Mouse (Mus musculus) urinary bladder, adult 18-20 months (tissue): ENCODE measurements around the gene Sh3bp4.
A peak's percentile ranks its signal among the peaks of the same experiment; 100 is the strongest.

Experiments
- DNase-seq, 2 experiments: peaks; one replicate each; pipeline ENCODE4 v3.0.0; 2022; ENCODE audit warnings: low spot score in 2 of 2, mixed read lengths in 2 of 2

Gene Sh3bp4

GRCm38 (mm10) chr1:89127163-89127562 lies 56.9 kb downstream of the Sh3bp4 start:
- DNase-seq, result no peak

- no peak for DNase-seq
These were observed 60.2 kb downstream of the Sh3bp4 start for GRCm38 (mm10) chr1:89130429-89130828.

GRCm38 (mm10) chr1:89131018-89131540 lies 60.9 kb downstream of the Sh3bp4 start:
- DNase-seq, result no peak

GRCm38 (mm10) chr1:89131707-89132106 lies 61.5 kb downstream of the Sh3bp4 start:
- DNase-seq, result peak in 1 of 2 experiments; percentile 60

GRCm38 (mm10) chr1:89133266-89133665 lies 63.1 kb downstream of the Sh3bp4 start:
- no peak for DNase-seq

GRCm38 (mm10) chr1:89133717-89134116 lies 63.5 kb downstream of the Sh3bp4 start:
- DNase-seq, result no peak

GRCm38 (mm10) chr1:89136089-89136811 lies 66.0 kb downstream of the Sh3bp4 start:
- no peak for DNase-seq

GRCm38 (mm10) chr1:89137086-89137816 lies 67.0 kb downstream of the Sh3bp4 start:
- DNase-seq, result no peak

- no peak for DNase-seq
These were observed 68.1 kb downstream of the Sh3bp4 start for GRCm38 (mm10) chr1:89138316-89138715.

GRCm38 (mm10) chr1:89140113-89140512 lies 69.9 kb downstream of the Sh3bp4 start:
- no peak for DNase-seq

GRCm38 (mm10) chr1:89151071-89151470 lies 80.9 kb downstream of the Sh3bp4 start:
- DNase-seq, result no peak

- no peak for DNase-seq
These were observed 82.4 kb downstream of the Sh3bp4 start for GRCm38 (mm10) chr1:89152576-89152975.

GRCm38 (mm10) chr1:89153203-89153602 lies 83.0 kb downstream of the Sh3bp4 start:
- DNase-seq, result no peak

- DNase-seq, result no peak
These were observed 93.3 kb downstream of the Sh3bp4 start for GRCm38 (mm10) chr1:89163483-89163882.

- no peak for DNase-seq
These were observed 94.1 kb downstream of the Sh3bp4 start for GRCm38 (mm10) chr1:89164281-89164680.

- DNase-seq, result no peak
These were observed 94.5 kb downstream of the Sh3bp4 start for GRCm38 (mm10) chr1:89164685-89165084.

- no peak for DNase-seq
These were observed 96.6 kb downstream of the Sh3bp4 start for GRCm38 (mm10) chr1:89166814-89167249.

- no peak for DNase-seq
These were observed 101.1 kb downstream of the Sh3bp4 start for GRCm38 (mm10) chr1:89171275-89171767.

- DNase-seq, result no peak
These were observed 104.4 kb downstream of the Sh3bp4 start for GRCm38 (mm10) chr1:89174621-89175020.

- DNase-seq, result peak in 1 of 2 experiments; percentile 18
These were observed 105.1 kb downstream of the Sh3bp4 start for GRCm38 (mm10) chr1:89175355-89175754.

GRCm38 (mm10) chr1:89183261-89183831 lies 113.1 kb downstream of the Sh3bp4 start:
- peak in 1 of 2 experiments; percentile 36 for DNase-seq

- no peak for DNase-seq
These were observed 114.0 kb downstream of the Sh3bp4 start for GRCm38 (mm10) chr1:89184111-89184785.
